Mouse (Mus musculus) thymus, postnatal 4 days (tissue): Measurements from ENCODE around the gene Olfr1098.

Experiments used
- DNase-seq: peaks from one replicate; pipeline ENCODE4 v3.0.0; 2021

The Olfr1098 gene

GRCm38 (mm10) chr2:86924445-86924844 lies at the start of gene Olfr1098:
Gene Olfr1098 (minus strand): TSS chr2:86924545.
- no peak for DNase-seq

- DNase-seq = no peak
Measured at GRCm38 (mm10) chr2:86960593-86960992, 36.2 kb upstream of the Olfr1098 start, which contains the start of gene Olfr1099. Gene Olfr1099 (minus strand): TSS chr2:86960693.

- no peak for DNase-seq
Measured at GRCm38 (mm10) chr2:86926557-86926956, 2.2 kb upstream of the Olfr1098 start.

GRCm38 (mm10) chr2:86905647-86906046 lies 18.7 kb downstream of the Olfr1098 start:
- DNase-seq = no peak

GRCm38 (mm10) chr2:86892116-86892515 lies 32.2 kb downstream of the Olfr1098 start, which contains the start of gene Olfr1097:
Gene Olfr1097 (minus strand): TSS chr2:86892216.
- DNase-seq = no peak

GRCm38 (mm10) chr2:86874702-86875101 lies 49.6 kb downstream of the Olfr1098 start, which contains the start of gene Gm13723:
Gene Gm13723 (minus strand): TSS chr2:86874802.
- no peak for DNase-seq
